Mouse (Mus musculus): ENCODE results near the gene Hyal1. TPM values are rescaled to one million over a fixed set of nuclear protein-coding genes. Genes with fewer than 3 reads are reported as not detected.
A peak's percentile ranks its signal among the peaks of the same experiment; 100 is the strongest.
"Not testable (repeated sequence)": the region's sequence is repeated elsewhere in the genome, so short reads cannot be mapped to it uniquely, and the experiment has no call there.

Gene Hyal1
- total and polyA plus RNA-seq, 2 experiments from 2014 or later = 6.0 to 21.3 TPM

- not testable (repeated sequence) for H3K9me3 ChIP-seq (replicated peaks; ENCODE audit: control insufficient read depth, low read length); H3K27me3 ChIP-seq (ENCODE audit: control insufficient read depth, insufficient read depth, low read length); DNase-seq (ENCODE audit: low spot score); H3K9ac ChIP-seq (replicated peaks; ENCODE audit: low read depth, low read length); ATAC-seq (ENCODE audit: insufficient read depth, low read depth)
- Histone ChIP-seq H3K4me1 (ENCODE audit: control insufficient read depth, insufficient read depth) (peaks cover 21% of the 10 kb centered on the region), H3K4me2 (ENCODE audit: low read depth, low read length) (peak overlapping the region; percentile 26), H3K36me3 (replicated peaks; ENCODE audit: control insufficient read depth, insufficient read depth, low read length) (peaks cover 25% of the 10 kb centered on the region), H3K27ac (ENCODE audit: low read depth) (peak overlapping the region; percentile 90), H3K4me3 (ENCODE audit: low read depth, low read length) (0 out of 2 replicates have a peak overlapping the region, but pooled peaks have one; percentile 5)
- WGBS = 52% methylated on average over 5 of the region's 5 CpGs
- peak; percentile 34 for TF ChIP-seq CTCF (IDR thresholded peaks at IDR 0.05; ENCODE audit: low read depth)
Observed at GRCm38 (mm10) chr9:107565556-107565955, 11.2 kb upstream of the Hyal1 start.

GRCm38 (mm10) chr9:107566041-107566709 lies 10.6 kb upstream of the Hyal1 start:
- Histone ChIP-seq H3K9me3 (replicated peaks; ENCODE audit: control insufficient read depth, low read length) (no peaks in the 10 kb centered on the region), H3K27me3 (ENCODE audit: control insufficient read depth, insufficient read depth, low read length) (no peaks in the 10 kb centered on the region), H3K9ac (replicated peaks; ENCODE audit: low read depth, low read length) (no peak overlapping the region), H3K36me3 (replicated peaks; ENCODE audit: control insufficient read depth, insufficient read depth, low read length) (peaks cover 19% of the 10 kb centered on the region), H3K4me3 (ENCODE audit: low read depth, low read length) (0 out of 2 replicates have a peak overlapping the region, but pooled peaks have one; percentile 5), H3K4me1 (ENCODE audit: control insufficient read depth, insufficient read depth) (peaks cover 27% of the 10 kb centered on the region), H3K27ac (ENCODE audit: low read depth) (peak overlapping the region; percentile 90), H3K4me2 (ENCODE audit: low read depth, low read length) (peak overlapping the region; percentile 25; the same call in 1 of the 2 replicates)
- ATAC-seq (ENCODE audit: insufficient read depth, low read depth) (no peak), DNase-seq (ENCODE audit: low spot score) (no peak)
- TF ChIP-seq EP300 (IDR thresholded peaks at IDR 0.05; ENCODE audit: low read depth) (no peak), CTCF (IDR thresholded peaks at IDR 0.05; ENCODE audit: low read depth) (peak; percentile 74)
- 42% methylated on average over 15 of the region's 15 CpGs for WGBS

- TF ChIP-seq EP300 (IDR thresholded peaks at IDR 0.05; ENCODE audit: low read depth) = peak; percentile 90; the same call in 1 of the 2 replicates
- TF ChIP-seq CTCF (IDR thresholded peaks at IDR 0.05; ENCODE audit: low read depth) = no peak
- no peak for DNase-seq (ENCODE audit: low spot score)
- 50% methylated on average over 3 of the region's 3 CpGs for WGBS
- Histone ChIP-seq H3K36me3 (replicated peaks; ENCODE audit: control insufficient read depth, insufficient read depth, low read length) (peaks cover 19% of the 10 kb centered on the region), H3K4me3 (ENCODE audit: low read depth, low read length) (no peak overlapping the region), H3K4me2 (ENCODE audit: low read depth, low read length) (peak overlapping the region; percentile 76; the same call in 1 of the 2 replicates), H3K27me3 (ENCODE audit: control insufficient read depth, insufficient read depth, low read length) (no peaks in the 10 kb centered on the region), H3K9me3 (replicated peaks; ENCODE audit: control insufficient read depth, low read length) (no peaks in the 10 kb centered on the region), H3K9ac (replicated peaks; ENCODE audit: low read depth, low read length) (no peak overlapping the region), H3K4me1 (ENCODE audit: control insufficient read depth, insufficient read depth) (peaks cover 29% of the 10 kb centered on the region), H3K27ac (ENCODE audit: low read depth) (peak overlapping the region; percentile 90)
- ATAC-seq (ENCODE audit: insufficient read depth, low read depth) = peak; percentile 42
Observed at GRCm38 (mm10) chr9:107566855-107567254, 9.9 kb upstream of the Hyal1 start.

DNA sequence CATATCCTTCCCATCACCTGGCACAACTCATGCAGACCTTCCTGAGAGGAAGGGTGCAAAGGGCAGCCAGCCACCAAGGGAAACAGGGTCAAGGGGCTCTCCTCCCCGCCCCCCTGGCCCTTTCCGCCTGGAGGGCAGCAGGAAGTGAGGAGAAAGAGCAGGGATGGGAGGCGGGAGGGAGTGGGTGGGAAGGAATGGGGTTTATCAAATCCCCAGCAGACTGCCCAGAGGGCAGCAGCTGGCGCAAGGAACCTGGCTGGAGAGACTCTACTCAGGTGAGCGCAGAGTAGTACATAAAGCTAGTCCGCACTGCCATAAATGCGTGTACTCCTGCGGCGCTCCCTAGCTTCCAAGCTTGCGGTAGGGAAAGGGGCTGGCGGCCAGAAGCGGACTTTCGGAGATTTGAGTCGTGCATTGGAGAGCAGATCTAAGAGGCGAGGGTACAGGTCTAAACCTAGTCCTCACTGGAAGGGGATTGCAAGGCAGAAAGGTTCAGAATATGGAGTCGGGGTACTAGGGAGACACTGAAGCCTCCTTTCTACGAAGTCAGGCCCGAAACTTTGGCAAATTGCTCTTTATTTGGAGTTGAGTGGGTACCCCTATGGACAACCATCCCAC lies 8.9 kb upstream of the Hyal1 start, which contains the start of gene Hyal2:
TSS of gene Hyal2 (plus strand) at position 244 of the 618 bp plus-strand sequence.
- ATAC-seq (ENCODE audit: insufficient read depth, low read depth) (no peak), DNase-seq (ENCODE audit: low spot score) (no peak)
- Histone ChIP-seq H3K27ac (ENCODE audit: low read depth) (peak within 1 kb of the TSS; percentile 90), H3K36me3 (replicated peaks; ENCODE audit: control insufficient read depth, insufficient read depth, low read length) (peaks cover 22% of the 10 kb centered on the region), H3K9me3 (replicated peaks; ENCODE audit: control insufficient read depth, low read length) (no peaks in the 10 kb centered on the region), H3K27me3 (ENCODE audit: control insufficient read depth, insufficient read depth, low read length) (no peaks in the 10 kb centered on the region), H3K9ac (replicated peaks; ENCODE audit: low read depth, low read length) (peak within 1 kb of the TSS; percentile 77), H3K4me3 (ENCODE audit: low read depth, low read length) (peak within 1 kb of the TSS; percentile 76), H3K4me1 (ENCODE audit: control insufficient read depth, insufficient read depth) (peaks cover 29% of the 10 kb centered on the region), H3K4me2 (ENCODE audit: low read depth, low read length) (peak within 1 kb of the TSS; percentile 76)
- TF ChIP-seq CTCF (IDR thresholded peaks at IDR 0.05; ENCODE audit: low read depth) = no peak
- TF ChIP-seq EP300 (IDR thresholded peaks at IDR 0.05; ENCODE audit: low read depth) = no peak
- WGBS = 21% methylated on average over 18 of the region's 18 CpGs

DNA sequence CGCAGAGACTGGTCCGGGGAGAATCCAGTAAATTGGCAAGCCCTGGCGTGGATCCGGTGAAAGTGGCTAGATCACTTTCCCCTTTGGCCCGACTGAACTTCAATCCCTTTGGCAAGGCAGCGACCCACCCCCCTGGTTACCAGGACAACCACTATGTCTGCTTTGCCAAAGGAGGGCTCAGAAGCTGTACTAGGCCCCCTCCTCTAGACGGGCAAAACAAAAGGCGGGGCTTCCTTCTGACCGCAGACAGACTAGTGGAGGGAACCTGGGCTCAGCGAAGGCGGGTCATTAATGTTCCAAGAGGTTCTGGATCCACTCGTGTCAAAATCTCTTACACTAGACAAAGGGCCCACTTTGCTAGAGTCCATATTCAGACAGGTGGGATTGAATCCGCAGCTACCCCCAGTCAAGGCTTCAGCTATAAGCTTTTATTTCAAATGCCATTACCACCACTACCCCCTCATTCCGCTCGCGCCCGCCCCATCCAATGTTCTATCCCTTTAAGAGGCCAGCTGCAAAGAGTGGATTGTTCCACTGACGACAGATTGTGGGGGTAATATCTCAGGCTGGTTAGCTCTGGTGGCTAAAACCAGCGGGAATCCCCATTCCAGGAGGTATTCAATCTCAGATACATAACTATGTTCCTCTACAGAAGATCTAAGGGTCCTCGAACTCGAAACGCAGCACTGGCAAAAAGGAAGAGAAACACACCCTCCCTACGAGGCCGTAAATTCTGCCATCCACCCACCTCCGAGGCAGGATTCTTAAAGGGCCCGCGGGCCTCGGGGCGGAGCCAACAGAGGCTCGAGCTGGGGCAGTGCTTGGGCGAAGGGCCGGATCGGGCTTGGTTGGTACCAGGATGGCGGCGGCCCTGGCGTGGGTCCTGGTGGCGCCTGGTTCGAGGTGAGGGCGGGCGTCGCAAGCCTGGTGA lies 8.1 kb upstream of the Hyal1 start:
- Histone ChIP-seq H3K9me3 (replicated peaks; ENCODE audit: control insufficient read depth, low read length) (no peaks in the 10 kb centered on the region), H3K4me3 (ENCODE audit: low read depth, low read length) (peak overlapping the region; percentile 76), H3K27ac (ENCODE audit: low read depth) (peak overlapping the region; percentile 90), H3K27me3 (ENCODE audit: control insufficient read depth, insufficient read depth, low read length) (no peaks in the 10 kb centered on the region), H3K4me1 (ENCODE audit: control insufficient read depth, insufficient read depth) (peaks cover 28% of the 10 kb centered on the region), H3K9ac (replicated peaks; ENCODE audit: low read depth, low read length) (peak overlapping the region; percentile 77), H3K4me2 (ENCODE audit: low read depth, low read length) (peak overlapping the region; percentile 76), H3K36me3 (replicated peaks; ENCODE audit: control insufficient read depth, insufficient read depth, low read length) (peaks cover 27% of the 10 kb centered on the region)
- DNase-seq (ENCODE audit: low spot score) (peak; percentile 85), ATAC-seq (ENCODE audit: insufficient read depth, low read depth) (peak; percentile 79)
- WGBS = 2% methylated on average over 41 of the region's 41 CpGs
- TF ChIP-seq EP300 (IDR thresholded peaks at IDR 0.05; ENCODE audit: low read depth) (peak; percentile 95), CTCF (IDR thresholded peaks at IDR 0.05; ENCODE audit: low read depth) (no peak)

Measured in heart, postnatal 0 days (tissue).